24 mouse cellular contexts compared by ENCODE assay signal in genomic region chr2:134648999-134649398, GRCm38 (mm10). TPM values are rescaled to one million over a fixed set of nuclear protein-coding genes. Genes with fewer than 3 reads are reported as not detected.
DNase-seq lines count a peak whose midpoint lies in the region; ATAC-seq and TF ChIP-seq lines count a peak whose summit lies in the region.
"Had no signal": no experiment of that assay in that cellular context is flagged by ENCODE, and none has a peak within 500 bp of the region (broad histone marks: within the 10 kb centered on the region; RNA-seq: fewer than 3 reads in every experiment).

No protein-coding gene starts in this region.

- no peaks in the 10 kb centered on the region; the same call in 1 of the 2 replicates for H3K9me3 ChIP-seq in heart, embryonic 13.5 days
- H3K9me3 ChIP-seq: forebrain, embryonic 10.5 days; G1E; hindbrain, embryonic 13.5 days; midbrain, embryonic 15.5 days; neural tube, embryonic 12.5 days had no signal

- H3K4me3 ChIP-seq in heart, embryonic 13.5 days = no peak overlapping the region
- no peak overlapping the region for H3K4me3 ChIP-seq in left cerebral cortex, adult 2 months
- H3K4me3 ChIP-seq: forebrain, embryonic 10.5 days; heart, adult 2 months; hindbrain, embryonic 13.5 days; midbrain, embryonic 15.5 days; neural tube, embryonic 12.5 days had no signal

- H3K9ac ChIP-seq in heart, embryonic 13.5 days = no peak overlapping the region
- H3K9ac ChIP-seq: hindbrain, embryonic 13.5 days; midbrain, embryonic 15.5 days; neural tube, embryonic 12.5 days had no signal

- H3K4me1 ChIP-seq in heart, embryonic 13.5 days = peaks cover 37% of the 10 kb centered on the region

- peak overlapping the region; percentile 36; the same call in 1 of the 2 replicates for H3K27ac ChIP-seq in heart, embryonic 13.5 days (replicated peaks)
- no peak overlapping the region for H3K27ac ChIP-seq in left cerebral cortex, adult 2 months
- H3K27ac ChIP-seq: forebrain, embryonic 10.5 days; heart, adult 2 months; hindbrain, embryonic 13.5 days; midbrain, embryonic 15.5 days; neural tube, embryonic 12.5 days had no signal

- no peak for DNase-seq in heart, postnatal 25 days (ENCODE audit: low spot score)
- DNase-seq in left cerebral cortex, adult 18-20 months (ENCODE audit: low spot score in 2 of 2) = peak; percentile 30 to 52
- DNase-seq in left cerebral cortex, adult 2 months (ENCODE audit: extremely low spot score in 1 of 2, low spot score in 2 of 2) = no peak
- peak; percentile 48 for DNase-seq in right cerebral cortex, adult 2 months (ENCODE audit: low spot score in 2 of 2)
- DNase-seq in telencephalon, adult 2 months (ENCODE audit: low read depth, low spot score) = peak; percentile 76
- DNase-seq in gastrocnemius, postnatal 10 days = no peak
- DNase-seq: adrenal gland, adult 2 months; B cell, adult 2 months; cerebellum, adult 11-12 months; cerebellum, postnatal 14 days; gastrocnemius, postnatal 25 days; heart, adult 2 months; kidney, adult 11 months; lung, postnatal 4 days; retina, postnatal 1 day; thymus, postnatal 25 days had no signal

- no peaks in the 10 kb centered on the region for H3K27me3 ChIP-seq in heart, embryonic 13.5 days (replicated peaks)
- H3K27me3 ChIP-seq: CH12.LX; hindbrain, embryonic 13.5 days; midbrain, embryonic 15.5 days; neural tube, embryonic 12.5 days had no signal

- no peak for TF ChIP-seq CTCF in left cerebral cortex, adult 2 months (IDR thresholded peaks at IDR 0.05)

- WGBS in heart, embryonic 13.5 days = 34% methylated on average over 3 of the region's 3 CpGs

- no peaks in the 10 kb centered on the region for H3K36me3 ChIP-seq in heart, embryonic 13.5 days
- H3K36me3 ChIP-seq: forebrain, embryonic 10.5 days; G1E; hindbrain, embryonic 13.5 days; midbrain, embryonic 15.5 days; neural tube, embryonic 12.5 days had no signal

- ATAC-seq in heart, embryonic 13.5 days (ENCODE audit: extremely low read depth, insufficient number of reproducible peaks, low FRiP score, low TSS enrichment) = no peak
- ATAC-seq: midbrain, embryonic 15.5 days; Patski had no signal

- H3K4me2 ChIP-seq in heart, embryonic 13.5 days = no peak overlapping the region
- H3K4me2 ChIP-seq: hindbrain, embryonic 13.5 days; midbrain, embryonic 15.5 days; neural tube, embryonic 12.5 days had no signal

- intact Hi-C loops in heart, postnatal 25 days (cut with DNase I) = no loop called here
- intact Hi-C loops in left cerebral cortex, adult 2 months (cut with DNase I) = no loop called here

RNA-seq across cellular contexts. Expression of gene Tmx4, which starts 5.1 kb away (rescaled TPM):
- 35.9 and 36.0 TPM in 2 replicates for polyA plus RNA-seq in heart, embryonic 13.5 days (2015; fragmentation: Nextera tagmentation; extraction: Ambion mirVana)
- total RNA-seq in heart, postnatal 25 days (2021) = 10 to 100 TPM; 51.0 to 53.2 TPM
- 100 to 1,000 TPM; 189 to 191 TPM for total RNA-seq in left cerebral cortex, adult 18-20 months (2021)
- total RNA-seq in left cerebral cortex, adult 2 months (2021) = 100 to 1,000 TPM; 169 to 185 TPM
- total RNA-seq in gastrocnemius, postnatal 10 days (2021) = 10 to 100 TPM; 12.8 to 14.9 TPM

Comparison
In these comparisons a context has a peak if more than half of its experiments do, and no peak if none do; other contexts are left out.
1. DNase-seq: peak in left cerebral cortex, adult 18-20 months (2 of 2), right cerebral cortex, adult 2 months (2 of 2) and telencephalon, adult 2 months (single experiment); none in heart, postnatal 25 days (single experiment), left cerebral cortex, adult 2 months (0 of 2) and gastrocnemius, postnatal 10 days (single experiment).